Mouse (Mus musculus) kidney, embryonic 14.5 days (tissue): Measurements from ENCODE around the gene Cope. TPM values are rescaled to one million over a fixed set of nuclear protein-coding genes. Genes with fewer than 3 reads are reported as not detected.

Experiments
- ATAC-seq: fragments of 200-750 bp; cut with Nextera tagmentation; 2 replicates; pipeline ENCODE4 v1.8.0; 2017; ENCODE audit warnings: moderate number of reproducible peaks, mild to moderate bottlenecking, moderate TSS enrichment, moderate library complexity; ENCODE audit not compliant: low FRiP score, low TSS enrichment
- H3K27ac ChIP-seq: fragments of 300-500 bp; sonication (generic); 2 replicates; pipeline ENCODE4 v1.5.1; 2014; ENCODE audit warnings: low read depth, mild to moderate bottlenecking, low read length, moderate library complexity, mixed read lengths
- H3K27me3 ChIP-seq: fragments of 300-500 bp; sonication (generic); 2 replicates; pipeline ENCODE4 v1.6.1; 2014; ENCODE audit warnings: mild to moderate bottlenecking, low read length; ENCODE audit not compliant: control insufficient read depth, insufficient read depth
- H3K36me3 ChIP-seq: fragments of 300-500 bp; sonication (generic); 2 replicates; pipeline ENCODE4 v1.6.1; 2014; ENCODE audit warnings: low read length, mixed read lengths; ENCODE audit not compliant: control insufficient read depth, insufficient read depth
- H3K4me1 ChIP-seq: fragments of 300-500 bp; sonication (generic); 2 replicates; pipeline ENCODE4 v1.6.1; 2014; ENCODE audit warnings: low read length, mixed read lengths; ENCODE audit not compliant: control insufficient read depth, insufficient read depth
- H3K4me2 ChIP-seq: fragments of 300-500 bp; sonication (generic); replicated peaks from 2 replicates; pipeline ENCODE4 v1.6.1; 2014; ENCODE audit warnings: low read depth, mild to moderate bottlenecking, low read length
- H3K4me3 ChIP-seq: fragments of 300-500 bp; sonication (generic); 2 replicates; pipeline ENCODE4 v1.5.1; 2014; ENCODE audit warnings: mild to moderate bottlenecking, low read length
- H3K9ac ChIP-seq: fragments of 300-500 bp; sonication (generic); 2 replicates; pipeline ENCODE4 v1.6.1; 2014; ENCODE audit warnings: low read depth, mild to moderate bottlenecking, low read length, moderate library complexity
- H3K9me3 ChIP-seq: fragments of 300-500 bp; sonication (generic); 2 replicates; pipeline ENCODE4 v1.6.1; 2016; ENCODE audit warnings: low read length; ENCODE audit not compliant: control insufficient read depth
- WGBS: fragments of 180-500 bp; shearing (Covaris S2); extraction: QIAGEN DNeasy Blood & Tissue Kit; methylation state at CpG from one replicate; pipeline ENCODE4 v1.1.7; 2014; 5-methylcytosine and 5-hydroxymethylcytosine counted together
- polyA plus RNA-seq: library from polyadenylated mRNA; unstranded; fragments of >200 nt; fragmentation: Nextera tagmentation; extraction: Ambion mirVana; gene quantifications from 2 replicates; pipeline ENCODE4 v1.2.1, GENCODE M21; 2014

Cope gene
- polyA plus RNA-seq, 1 experiment from 2014 or later = 322 TPM

GRCm38 (mm10) chr8:70332070-70332877 lies 30.0 kb downstream of the Cope start:
- H3K4me3 ChIP-seq = no peak overlapping the region
- ATAC-seq = peak; percentile 72
- WGBS = 25% methylated on average over 41 of the region's 41 CpGs

GRCm38 (mm10) chr8:70332878-70333202 lies 30.5 kb downstream of the Cope start:
- H3K9ac ChIP-seq = no peak overlapping the region
- no peak overlapping the region for H3K4me2 ChIP-seq
- 94% methylated on average over 6 of the region's 6 CpGs for WGBS
- ATAC-seq = no peak
- peaks cover 66% of the 10 kb centered on the region for H3K36me3 ChIP-seq
- H3K4me3 ChIP-seq = no peak overlapping the region
- H3K27me3 ChIP-seq = no peaks in the 10 kb centered on the region
- H3K27ac ChIP-seq = no peak overlapping the region
- no peaks in the 10 kb centered on the region for H3K9me3 ChIP-seq
- peaks cover 20% of the 10 kb centered on the region for H3K4me1 ChIP-seq

More at GRCm38 (mm10) chr8:70332070-70332877, 30.0 kb downstream of the Cope start:
- H3K36me3 ChIP-seq = peaks cover 60% of the 10 kb centered on the region
- peaks cover 20% of the 10 kb centered on the region for H3K4me1 ChIP-seq
- H3K9me3 ChIP-seq = no peaks in the 10 kb centered on the region
- no peak overlapping the region for H3K9ac ChIP-seq
- H3K27ac ChIP-seq = no peak overlapping the region
- no peaks in the 10 kb centered on the region for H3K27me3 ChIP-seq
- no peak overlapping the region for H3K4me2 ChIP-seq

DNA sequence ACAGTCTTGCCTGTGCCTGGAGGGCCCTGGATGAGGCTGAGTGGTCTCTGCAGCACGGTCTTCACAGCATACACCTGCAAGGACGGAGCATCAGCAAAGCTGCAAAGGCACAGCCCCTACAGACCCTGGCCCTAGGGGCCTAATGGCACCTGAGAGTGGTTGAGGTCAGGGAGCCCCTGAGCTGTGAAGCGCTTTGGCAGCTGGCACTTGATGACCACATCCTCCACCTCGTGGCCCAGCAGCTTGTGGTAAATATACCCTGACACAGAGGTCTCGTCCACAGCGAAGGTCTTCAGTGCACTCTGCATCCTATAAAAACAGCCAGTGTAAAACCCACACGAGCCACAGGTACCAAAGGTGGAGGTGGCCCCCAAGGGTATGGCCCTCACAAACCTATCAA lies 36.6 kb downstream of the Cope start:
- H3K27ac ChIP-seq = no peak overlapping the region
- ATAC-seq = no peak
- H3K4me1 ChIP-seq = no peaks in the 10 kb centered on the region
- H3K9ac ChIP-seq = no peak overlapping the region
- H3K4me2 ChIP-seq = no peak overlapping the region
- 93% methylated on average over 7 of the region's 7 CpGs for WGBS
- H3K4me3 ChIP-seq = no peak overlapping the region
- no peaks in the 10 kb centered on the region for H3K9me3 ChIP-seq
- H3K27me3 ChIP-seq = no peaks in the 10 kb centered on the region
- H3K36me3 ChIP-seq = peaks cover 100% of the 10 kb centered on the region

GRCm38 (mm10) chr8:70340659-70341058 lies 38.3 kb downstream of the Cope start:
- no peak for ATAC-seq
- H3K9me3 ChIP-seq = no peaks in the 10 kb centered on the region
- H3K4me3 ChIP-seq = no peak overlapping the region
- WGBS = 88% methylated on average over 7 of the region's 7 CpGs
- H3K27ac ChIP-seq = no peak overlapping the region
- H3K9ac ChIP-seq = no peak overlapping the region
- H3K36me3 ChIP-seq = peaks cover 86% of the 10 kb centered on the region
- no peaks in the 10 kb centered on the region for H3K27me3 ChIP-seq
- H3K4me2 ChIP-seq = no peak overlapping the region
- H3K4me1 ChIP-seq = no peaks in the 10 kb centered on the region

DNA sequence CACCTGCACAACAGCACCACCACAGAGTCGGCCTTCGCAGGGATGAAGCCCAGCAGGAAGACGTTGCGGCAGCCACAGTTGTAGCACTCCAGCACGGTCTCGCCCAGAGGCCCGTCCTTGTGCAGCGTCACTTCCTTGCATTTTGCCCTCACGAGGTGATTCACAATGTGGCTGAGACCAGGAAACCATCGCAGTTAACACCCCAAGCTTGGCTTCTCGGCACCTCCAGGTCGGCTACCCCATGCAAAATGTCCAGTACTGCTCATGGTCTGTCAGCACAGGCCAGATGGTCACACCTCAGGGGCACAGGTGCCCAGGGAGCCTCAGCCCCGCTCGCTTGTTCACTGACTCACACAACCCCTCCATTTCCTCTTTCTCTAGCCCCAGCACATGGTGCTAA lies 39.7 kb downstream of the Cope start:
- Histone ChIP-seq H3K27ac (no peak overlapping the region), H3K4me3 (no peak overlapping the region), H3K36me3 (peaks cover 82% of the 10 kb centered on the region), H3K4me2 (no peak overlapping the region), H3K4me1 (no peaks in the 10 kb centered on the region), H3K9me3 (no peaks in the 10 kb centered on the region), H3K27me3 (no peaks in the 10 kb centered on the region), H3K9ac (no peak overlapping the region)
- 92% methylated on average over 14 of the region's 14 CpGs for WGBS
- ATAC-seq = no peak

- Histone ChIP-seq H3K9me3 (no peaks in the 10 kb centered on the region), H3K27me3 (no peaks in the 10 kb centered on the region), H3K36me3 (peaks cover 73% of the 10 kb centered on the region), H3K27ac (no peak overlapping the region), H3K4me2 (no peak overlapping the region), H3K4me3 (no peak overlapping the region), H3K4me1 (no peaks in the 10 kb centered on the region), H3K9ac (no peak overlapping the region)
- ATAC-seq = no peak
- 63% methylated on average over 7 of the region's 7 CpGs for WGBS
These were observed 40.8 kb downstream of the Cope start for GRCm38 (mm10) chr8:70343076-70343475.

GRCm38 (mm10) chr8:70343696-70344095 lies 41.4 kb downstream of the Cope start:
- Histone ChIP-seq H3K36me3 (peaks cover 73% of the 10 kb centered on the region), H3K27me3 (no peaks in the 10 kb centered on the region), H3K4me1 (no peaks in the 10 kb centered on the region), H3K4me3 (no peak overlapping the region), H3K27ac (no peak overlapping the region), H3K9me3 (no peaks in the 10 kb centered on the region), H3K9ac (no peak overlapping the region), H3K4me2 (no peak overlapping the region)
- ATAC-seq = no peak
- 49% methylated on average over 6 of the region's 6 CpGs for WGBS

DNA sequence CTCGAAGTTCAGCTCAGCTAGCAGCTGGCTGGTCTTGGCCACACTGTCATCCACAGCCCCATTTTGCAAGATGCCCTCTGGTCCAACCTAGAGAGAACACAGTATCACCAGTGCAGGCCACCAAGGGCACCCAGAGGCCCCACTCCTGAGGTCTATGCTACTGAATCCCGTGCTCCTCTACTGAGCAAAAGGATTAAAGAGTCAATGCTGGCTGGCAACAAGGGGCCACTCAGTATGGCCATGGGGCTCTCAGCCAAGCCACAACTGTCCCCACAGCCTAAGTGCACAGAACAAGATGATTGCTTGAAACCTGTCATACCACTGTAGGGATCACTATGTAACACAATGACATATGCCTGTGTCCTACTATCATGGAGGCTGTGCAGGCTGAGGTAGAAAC lies 42.0 kb downstream of the Cope start:
- H3K4me1 ChIP-seq = no peaks in the 10 kb centered on the region
- H3K27me3 ChIP-seq = no peaks in the 10 kb centered on the region
- no peak overlapping the region for H3K9ac ChIP-seq
- no peaks in the 10 kb centered on the region for H3K9me3 ChIP-seq
- H3K36me3 ChIP-seq = peaks cover 73% of the 10 kb centered on the region
- ATAC-seq = no peak
- 90% methylated on average over 2 of the region's 2 CpGs for WGBS
- H3K4me2 ChIP-seq = no peak overlapping the region
- no peak overlapping the region for H3K4me3 ChIP-seq
- H3K27ac ChIP-seq = no peak overlapping the region

DNA sequence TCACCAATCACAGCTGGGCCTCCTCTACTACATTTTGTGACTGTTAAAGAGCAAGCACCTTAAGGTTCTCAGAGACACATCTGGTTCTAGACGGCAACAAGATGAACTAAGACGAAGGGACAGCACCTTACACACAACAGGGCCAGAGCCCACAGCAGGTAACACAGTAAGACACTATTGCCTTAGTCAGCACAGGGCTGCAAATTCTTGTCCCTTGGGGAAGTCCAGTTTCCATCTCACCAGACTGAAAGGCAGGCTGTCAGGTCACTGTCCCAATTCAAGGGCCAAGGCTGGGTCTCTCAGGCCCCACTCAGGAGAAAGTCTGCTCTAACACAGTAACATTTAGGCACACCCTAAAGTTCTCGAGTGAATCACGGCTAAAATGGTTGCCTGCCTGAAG lies 45.1 kb downstream of the Cope start:
- H3K9me3 ChIP-seq = no peaks in the 10 kb centered on the region
- H3K4me2 ChIP-seq = no peak overlapping the region
- H3K4me3 ChIP-seq = no peak overlapping the region
- WGBS = 81% methylated on average over 4 of the region's 4 CpGs
- H3K9ac ChIP-seq = no peak overlapping the region
- H3K36me3 ChIP-seq = peaks cover 53% of the 10 kb centered on the region
- H3K27ac ChIP-seq = no peak overlapping the region
- no peak for ATAC-seq
- no peaks in the 10 kb centered on the region for H3K27me3 ChIP-seq
- H3K4me1 ChIP-seq = peaks cover 25% of the 10 kb centered on the region
